8 mouse cellular contexts compared by ENCODE assay signal in the genomic region with DNA sequence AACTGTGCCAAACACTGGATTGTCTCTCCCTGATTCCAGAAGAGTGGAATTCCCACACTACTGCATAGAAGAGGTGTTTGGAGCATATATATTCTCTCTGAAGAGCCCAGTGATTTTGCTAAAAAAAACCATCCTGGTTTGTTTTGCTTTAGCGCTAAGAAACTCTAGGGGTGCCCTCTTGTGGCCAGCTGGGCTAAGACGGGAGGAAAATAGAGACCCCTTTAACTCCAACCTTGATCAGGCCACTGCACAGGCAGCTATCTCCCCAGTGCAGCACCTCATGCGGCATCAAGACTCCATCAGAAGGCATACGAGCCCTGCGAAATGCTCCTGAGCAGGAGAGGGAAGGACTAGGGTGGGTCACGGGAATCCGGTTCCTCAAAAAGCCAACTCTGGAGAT. TPM values are rescaled to one million over a fixed set of nuclear protein-coding genes. Genes with fewer than 3 reads are reported as not detected.
A peak's percentile ranks its signal among the peaks of the same experiment; 100 is the strongest.
DNase-seq lines count a peak whose midpoint lies in the region; ATAC-seq and TF ChIP-seq lines count a peak whose summit lies in the region.

No protein-coding gene starts in this region.

- TF ChIP-seq EP300 in MEL (IDR thresholded peaks at IDR 0.05; ENCODE audit: low read depth in 1 of 2, low read length in 2 of 2): no peak

- WGBS in embryonic facial prominence, embryonic 14.5 days: 9% methylated on average over 7 of the region's 7 CpGs

- no peak overlapping the region for H3K4me3 ChIP-seq in MEL (ENCODE audit: control insufficient read depth in 1 of 2, insufficient read depth in 1 of 2, low read depth in 2 of 2, low read length in 2 of 2)
- no peak overlapping the region for H3K4me3 ChIP-seq in bone marrow macrophage, adult 2 months (ENCODE audit: insufficient read depth, low read length)
- peak overlapping the region; percentile 23 for H3K4me3 ChIP-seq in embryonic facial prominence, embryonic 14.5 days (ENCODE audit: low read depth, low read length)
- H3K4me3 ChIP-seq in layer of hippocampus, adult 2 months: peak overlapping the region; percentile 43

- H3K4me1 ChIP-seq in MEL (ENCODE audit: control insufficient read depth in 1 of 2, insufficient read depth in 2 of 2, low read length in 2 of 2): no peaks in the 10 kb centered on the region
- no peaks in the 10 kb centered on the region for H3K4me1 ChIP-seq in bone marrow macrophage, adult 2 months (ENCODE audit: control insufficient read depth, insufficient read depth, low read length)
- H3K4me1 ChIP-seq in embryonic facial prominence, embryonic 14.5 days (ENCODE audit: control insufficient read depth, insufficient read depth, low read length): peaks cover 4% of the 10 kb centered on the region; the same call in 1 of the 2 replicates

- H3K4me2 ChIP-seq in embryonic facial prominence, embryonic 14.5 days (ENCODE audit: low read depth, low read length): peak overlapping the region; percentile 47

- H3K36me3 ChIP-seq in MEL (ENCODE audit: control insufficient read depth in 1 of 2, insufficient read depth in 2 of 2, low read length in 2 of 2): 0 out of 4 replicates have a peak, but pooled peaks cover 0 to 2% of the 10 kb centered on the region in 2 experiments
- H3K36me3 ChIP-seq in embryonic facial prominence, embryonic 14.5 days (ENCODE audit: control insufficient read depth, insufficient read depth, low read length): no peaks in the 10 kb centered on the region

- intact Hi-C loops in heart, postnatal 14 days (cut with DNase I): loop anchor here (2.0 kb wide), 2 partner anchors 20 to 84 kb away; no protein-coding TSS in a partner anchor

- H3K9ac ChIP-seq in MEL (ENCODE audit: control insufficient read depth, low read depth, low read length, poor library complexity, severe bottlenecking): no peak overlapping the region
- peak overlapping the region; percentile 22; the same call in 1 of the 2 replicates for H3K9ac ChIP-seq in embryonic facial prominence, embryonic 14.5 days (ENCODE audit: low read depth, low read length)

- peaks cover 7 to 15% of the 10 kb centered on the region in 2 experiments for H3K27me3 ChIP-seq in MEL (ENCODE audit: control insufficient read depth in 1 of 2, insufficient read depth in 2 of 2, low read length in 2 of 2)
- H3K27me3 ChIP-seq in embryonic facial prominence, embryonic 14.5 days (replicated peaks; ENCODE audit: control insufficient read depth, insufficient read depth, low read length): no peaks in the 10 kb centered on the region

- no peak overlapping the region for H3K27ac ChIP-seq in MEL (ENCODE audit: control insufficient read depth, low read depth, low read length)
- no peak overlapping the region for H3K27ac ChIP-seq in bone marrow macrophage, adult 2 months (ENCODE audit: insufficient read depth, low read depth, low read length)
- no peak overlapping the region for H3K27ac ChIP-seq in embryonic facial prominence, embryonic 14.5 days (replicated peaks; ENCODE audit: low read depth, low read length)
- H3K27ac ChIP-seq in layer of hippocampus, adult 2 months: peak overlapping the region; percentile 61

- TF ChIP-seq CTCF in MEL (IDR thresholded peaks at IDR 0.05 in 2 of 3, conservative IDR thresholded peaks at IDR 0.05 in 1 of 3; ENCODE audit: control insufficient read depth in 1 of 3, insufficient read depth in 1 of 3, low read depth in 2 of 3, low read length in 3 of 3, poor library complexity in 1 of 3, severe bottlenecking in 1 of 3): peak; percentile 53 to 80 (median 78)
- peak; percentile 76 for TF ChIP-seq CTCF in bone marrow macrophage, adult 2 months (IDR thresholded peaks at IDR 0.05; ENCODE audit: low read depth, low read length)
- peak; percentile 82 for TF ChIP-seq CTCF in layer of hippocampus, adult 2 months (conservative IDR thresholded peaks at IDR 0.05)

- no peaks in the 10 kb centered on the region for H3K79me2 ChIP-seq in MEL (ENCODE audit: control insufficient read depth, insufficient read depth, low read length, poor library complexity)

- peak; percentile 81 for TF ChIP-seq RAD21 in MEL (IDR thresholded peaks at IDR 0.05; ENCODE audit: low read depth, low read length)

- no peak; the same call in 1 of the 2 replicates for ATAC-seq in embryonic facial prominence, embryonic 14.5 days (ENCODE audit: low read depth)
- ATAC-seq in inflammation-experienced regulatory T-cells, adult 6 months: no peak

- H3K9me3 ChIP-seq in MEL (replicated peaks; ENCODE audit: insufficient read depth, low read length): no peaks in the 10 kb centered on the region
- no peaks in the 10 kb centered on the region for H3K9me3 ChIP-seq in embryonic facial prominence, embryonic 14.5 days (ENCODE audit: control insufficient read depth, low read length)

- no peak for TF ChIP-seq POLR2A in MEL (IDR thresholded peaks at IDR 0.05; ENCODE audit: control insufficient read depth in 1 of 2, insufficient read depth in 1 of 2, low read depth in 1 of 2, low read length in 2 of 2, poor library complexity in 1 of 2)
- no peak for TF ChIP-seq POLR2A in bone marrow macrophage, adult 2 months (IDR thresholded peaks at IDR 0.05; ENCODE audit: borderline replicate concordance, low read depth, low read length)

- peak; percentile 78 for DNase-seq in MEL (ENCODE audit: low read depth, low spot score)
- peak; percentile 83 for DNase-seq in embryonic facial prominence, embryonic 14.5 days (ENCODE audit: low spot score)
- peak; percentile 67 to 84 for DNase-seq in heart, postnatal 14 days
- DNase-seq in layer of hippocampus, adult 2 months (ENCODE audit: low spot score in 2 of 2): peak in 1 of 2 experiments; percentile 70
- peak; percentile 81 for DNase-seq in lung, postnatal 14 days
- peak; percentile 66 to 84 for DNase-seq in right cerebral cortex, postnatal 10 days (ENCODE audit: low spot score in 2 of 2)

TF ChIP-seq in MEL, 35 proteins besides CTCF, POLR2A, EP300 and RAD21 (continues in another document):
- TF ChIP-seq RCOR1 (IDR thresholded peaks at IDR 0.05; ENCODE audit: low read depth, low read length) (no peak), SIN3A (IDR thresholded peaks at IDR 0.05; ENCODE audit: low read length) (peak; percentile 44; the same call in 1 of the 2 replicates), ZC3H11A (IDR thresholded peaks at IDR 0.05; ENCODE audit: low read depth, low read length) (peak; percentile 76)

RNA-seq across cellular contexts. Expression of a gene that starts 6.3 kb away (rescaled TPM):
- total RNA-seq in MEL (2012; rRNA removed): not detected in 2 replicates
- not detected for polyA plus RNA-seq in MEL (2012; ENCODE audit: insufficient read depth in 1 of 2, insufficient read length in 2 of 2, low read depth in 1 of 2, low replicate concordance in 2 of 2, missing spikeins in 1 of 2)
- not detected in 2 replicates for polyA plus RNA-seq in bone marrow macrophage, adult 2 months (2012; ENCODE audit: insufficient read depth, insufficient read length, missing spikeins)
- polyA plus RNA-seq in embryonic facial prominence, embryonic 14.5 days (2014; fragmentation: Nextera tagmentation; extraction: Ambion mirVana): 0.62 and 4.8 TPM in 2 replicates
- total RNA-seq in heart, postnatal 14 days (2021): not detected
- 10 to 100 TPM in 1 of 2 experiments, 1 to 10 TPM in 1; 8.7 to 12.2 TPM for total RNA-seq in layer of hippocampus, adult 2 months (2021)
- polyA plus RNA-seq in inflammation-experienced regulatory T-cells, adult 6 months (2017; shearing (Covaris generic)): not detected

RNA-seq across cellular contexts. Expression of a gene that starts 24.7 kb away (rescaled TPM):
- total RNA-seq in MEL (2012; rRNA removed): not detected in 2 replicates
- polyA plus RNA-seq in MEL (2012; ENCODE audit: insufficient read depth in 1 of 2, insufficient read length in 2 of 2, low read depth in 1 of 2, low replicate concordance in 2 of 2, missing spikeins in 1 of 2): under 1 TPM in 1 of 2 experiments, not detected in 1; 0.13 TPM
- not detected in 2 replicates for polyA plus RNA-seq in bone marrow macrophage, adult 2 months (2012; ENCODE audit: insufficient read depth, insufficient read length, missing spikeins)
- polyA plus RNA-seq in embryonic facial prominence, embryonic 14.5 days (2014; fragmentation: Nextera tagmentation; extraction: Ambion mirVana): 0.39 and 1.9 TPM in 2 replicates
- total RNA-seq in heart, postnatal 14 days (2021): not detected
- 10 to 100 TPM in 1 of 2 experiments, 1 to 10 TPM in 1; 7.8 to 11.1 TPM for total RNA-seq in layer of hippocampus, adult 2 months (2021)
- under 1 TPM in 1 of 3 experiments, not detected in 2; 0.13 TPM for polyA plus RNA-seq in inflammation-experienced regulatory T-cells, adult 6 months (2017; shearing (Covaris generic))

RNA-seq across cellular contexts. Expression of a gene that starts 28.1 kb away (rescaled TPM):
- 0.08 TPM in 1 of 2 replicates, not detected in the other for total RNA-seq in MEL (2012; rRNA removed)
- under 1 TPM in 1 of 2 experiments, not detected in 1; 0.26 TPM for polyA plus RNA-seq in MEL (2012; ENCODE audit: insufficient read depth in 1 of 2, insufficient read length in 2 of 2, low read depth in 1 of 2, low replicate concordance in 2 of 2, missing spikeins in 1 of 2)
- 0.35 TPM in 1 of 2 replicates, not detected in the other for polyA plus RNA-seq in bone marrow macrophage, adult 2 months (2012; ENCODE audit: insufficient read depth, insufficient read length, missing spikeins)
- 0.14 and 0.63 TPM in 2 replicates for polyA plus RNA-seq in embryonic facial prominence, embryonic 14.5 days (2014; fragmentation: Nextera tagmentation; extraction: Ambion mirVana)
- under 1 TPM; 0.33 to 0.44 TPM for total RNA-seq in heart, postnatal 14 days (2021)
- 1 to 10 TPM; 1.4 to 1.5 TPM for total RNA-seq in layer of hippocampus, adult 2 months (2021)
- under 1 TPM in 1 of 3 experiments, not detected in 2; 0.63 TPM for polyA plus RNA-seq in inflammation-experienced regulatory T-cells, adult 6 months (2017; shearing (Covaris generic))

RNA-seq across cellular contexts. Expression of a gene that starts 30.2 kb away (rescaled TPM):
- total RNA-seq in MEL (2012; rRNA removed): 0.08 TPM in 1 of 2 replicates, not detected in the other
- 1 to 10 TPM in 1 of 2 experiments, not detected in 1; 1.4 TPM for polyA plus RNA-seq in MEL (2012; ENCODE audit: insufficient read depth in 1 of 2, insufficient read length in 2 of 2, low read depth in 1 of 2, low replicate concordance in 2 of 2, missing spikeins in 1 of 2)
- polyA plus RNA-seq in bone marrow macrophage, adult 2 months (2012; ENCODE audit: insufficient read depth, insufficient read length, missing spikeins): 0.71 and 0.88 TPM in 2 replicates
- 0.21 and 0.45 TPM in 2 replicates for polyA plus RNA-seq in embryonic facial prominence, embryonic 14.5 days (2014; fragmentation: Nextera tagmentation; extraction: Ambion mirVana)
- under 1 TPM; 0.14 to 0.32 TPM for total RNA-seq in heart, postnatal 14 days (2021)
- 1 to 10 TPM in 1 of 2 experiments, under 1 TPM in 1; 0.79 to 1.0 TPM for total RNA-seq in layer of hippocampus, adult 2 months (2021)
- polyA plus RNA-seq in inflammation-experienced regulatory T-cells, adult 6 months (2017; shearing (Covaris generic)): not detected

RNA-seq across cellular contexts. Expression of a gene that starts 47.2 kb away (rescaled TPM):
- 0.31 and 0.56 TPM in 2 replicates for total RNA-seq in MEL (2012; rRNA removed)
- under 1 TPM in 1 of 2 experiments, not detected in 1; 0.07 TPM for polyA plus RNA-seq in MEL (2012; ENCODE audit: insufficient read depth in 1 of 2, insufficient read length in 2 of 2, low read depth in 1 of 2, low replicate concordance in 2 of 2, missing spikeins in 1 of 2)
- polyA plus RNA-seq in bone marrow macrophage, adult 2 months (2012; ENCODE audit: insufficient read depth, insufficient read length, missing spikeins): not detected in 2 replicates
- polyA plus RNA-seq in embryonic facial prominence, embryonic 14.5 days (2014; fragmentation: Nextera tagmentation; extraction: Ambion mirVana): 0.22 TPM in 1 of 2 replicates, not detected in the other
- 1 to 10 TPM in 1 of 2 experiments, under 1 TPM in 1; 0.88 to 1.7 TPM for total RNA-seq in heart, postnatal 14 days (2021)
- total RNA-seq in layer of hippocampus, adult 2 months (2021): 1 to 10 TPM; 7.5 to 8.2 TPM
- polyA plus RNA-seq in inflammation-experienced regulatory T-cells, adult 6 months (2017; shearing (Covaris generic)): 1 to 10 TPM; 3.7 to 5.0 (median 3.9) TPM

Comparison
In these comparisons a context has a peak if more than half of its experiments do, and no peak if none do; other contexts are left out.
1. H3K4me3 ChIP-seq: peak in embryonic facial prominence, embryonic 14.5 days (single experiment) and layer of hippocampus, adult 2 months (single experiment); none in MEL (0 of 2) and bone marrow macrophage, adult 2 months (single experiment).
2. Peak in every context shown above with its lines, with median percentiles within 50 percentile points of each other: CTCF ChIP-seq.